Comparison of ENCODE assay signal across 9 mouse cellular contexts in genomic region chr12:71748731-71749130, GRCm38 (mm10).
DNase-seq lines count a peak whose midpoint lies in the region; ATAC-seq and TF ChIP-seq lines count a peak whose summit lies in the region.
"Had no signal": no experiment of that assay in that cellular context is flagged by ENCODE, and none has a peak within 500 bp of the region (broad histone marks: within the 10 kb centered on the region; RNA-seq: fewer than 3 reads in every experiment).

No protein-coding gene starts in this region.

- H3K36me3 ChIP-seq in neural tube, embryonic 13.5 days = no peaks in the 10 kb centered on the region
- H3K36me3 ChIP-seq in embryonic facial prominence, embryonic 13.5 days = no peaks in the 10 kb centered on the region
- no peaks in the 10 kb centered on the region for H3K36me3 ChIP-seq in heart, embryonic 11.5 days (ENCODE audit: control insufficient read depth, insufficient read depth, low read length)
- no peaks in the 10 kb centered on the region for H3K36me3 ChIP-seq in lung, embryonic 14.5 days (ENCODE audit: insufficient read depth)
- H3K36me3 ChIP-seq in stomach, embryonic 15.5 days = no peaks in the 10 kb centered on the region
- H3K36me3 ChIP-seq: liver, embryonic 13.5 days had no signal

- no peak overlapping the region for H3K9ac ChIP-seq in neural tube, embryonic 13.5 days
- H3K9ac ChIP-seq in embryonic facial prominence, embryonic 13.5 days = no peak overlapping the region
- H3K9ac ChIP-seq in heart, embryonic 11.5 days (ENCODE audit: low read depth, low read length) = no peak overlapping the region
- H3K9ac ChIP-seq in lung, embryonic 14.5 days = no peak overlapping the region
- H3K9ac ChIP-seq in stomach, embryonic 15.5 days = no peak overlapping the region
- H3K9ac ChIP-seq: liver, embryonic 13.5 days had no signal

- H3K27me3 ChIP-seq in neural tube, embryonic 13.5 days = no peaks in the 10 kb centered on the region
- H3K27me3 ChIP-seq in embryonic facial prominence, embryonic 13.5 days = no peaks in the 10 kb centered on the region
- no peaks in the 10 kb centered on the region for H3K27me3 ChIP-seq in heart, embryonic 11.5 days (ENCODE audit: control insufficient read depth, insufficient read depth, low read length)
- no peaks in the 10 kb centered on the region for H3K27me3 ChIP-seq in lung, embryonic 14.5 days (ENCODE audit: insufficient read depth, low read length)
- H3K27me3 ChIP-seq in stomach, embryonic 15.5 days (replicated peaks) = no peaks in the 10 kb centered on the region
- H3K27me3 ChIP-seq: liver, embryonic 13.5 days had no signal

- 73% methylated on average over 4 of the region's 4 CpGs for WGBS in neural tube, embryonic 13.5 days
- 8% methylated on average over 4 of the region's 4 CpGs for WGBS in embryonic facial prominence, embryonic 13.5 days
- WGBS in heart, embryonic 11.5 days (ENCODE audit: insufficient replicate concordance) = 24% methylated on average over 4 of the region's 4 CpGs
- WGBS in lung, embryonic 14.5 days = 24% methylated on average over 4 of the region's 4 CpGs
- 32% methylated on average over 4 of the region's 4 CpGs for WGBS in stomach, embryonic 15.5 days

- H3K27ac ChIP-seq in neural tube, embryonic 13.5 days (replicated peaks) = 0 out of 2 replicates have a peak overlapping the region, but pooled peaks have one; percentile 6
- H3K27ac ChIP-seq in embryonic facial prominence, embryonic 13.5 days = peak overlapping the region; percentile 86
- peak overlapping the region; percentile 6; the same call in 1 of the 2 replicates for H3K27ac ChIP-seq in heart, embryonic 11.5 days (ENCODE audit: low read depth, low read length)
- H3K27ac ChIP-seq in lung, embryonic 14.5 days (ENCODE audit: low read depth) = peak overlapping the region; percentile 84
- peak overlapping the region; percentile 93 for H3K27ac ChIP-seq in stomach, embryonic 15.5 days
- H3K27ac ChIP-seq: liver, embryonic 13.5 days had no signal

- peaks cover 16% of the 10 kb centered on the region for H3K4me1 ChIP-seq in neural tube, embryonic 13.5 days (replicated peaks)
- H3K4me1 ChIP-seq in embryonic facial prominence, embryonic 13.5 days = peaks cover 56% of the 10 kb centered on the region
- peaks cover 15% of the 10 kb centered on the region for H3K4me1 ChIP-seq in heart, embryonic 11.5 days (ENCODE audit: control insufficient read depth, insufficient read depth, low read length)
- H3K4me1 ChIP-seq in lung, embryonic 14.5 days (ENCODE audit: insufficient read depth) = peaks cover 14% of the 10 kb centered on the region
- H3K4me1 ChIP-seq in stomach, embryonic 15.5 days = peaks cover 8% of the 10 kb centered on the region; the same call in 1 of the 2 replicates
- H3K4me1 ChIP-seq: liver, embryonic 13.5 days had no signal

- H3K4me2 ChIP-seq in neural tube, embryonic 13.5 days = no peak overlapping the region
- peak overlapping the region; percentile 49 for H3K4me2 ChIP-seq in embryonic facial prominence, embryonic 13.5 days
- 0 out of 2 replicates have a peak overlapping the region, but pooled peaks have one; percentile 3 for H3K4me2 ChIP-seq in heart, embryonic 11.5 days
- H3K4me2 ChIP-seq in lung, embryonic 14.5 days = peak overlapping the region; percentile 29
- 0 out of 2 replicates have a peak overlapping the region, but pooled peaks have one; percentile 29 for H3K4me2 ChIP-seq in stomach, embryonic 15.5 days
- H3K4me2 ChIP-seq: liver, embryonic 13.5 days had no signal

- H3K4me3 ChIP-seq in neural tube, embryonic 13.5 days = no peak overlapping the region
- H3K4me3 ChIP-seq in embryonic facial prominence, embryonic 13.5 days = no peak overlapping the region
- H3K4me3 ChIP-seq in heart, embryonic 11.5 days (ENCODE audit: low read depth, low read length) = no peak overlapping the region
- no peak overlapping the region for H3K4me3 ChIP-seq in lung, embryonic 14.5 days (ENCODE audit: low read depth, low read length)
- H3K4me3 ChIP-seq in stomach, embryonic 15.5 days (replicated peaks) = no peak overlapping the region
- H3K4me3 ChIP-seq: liver, embryonic 13.5 days had no signal

- no peaks in the 10 kb centered on the region for H3K9me3 ChIP-seq in neural tube, embryonic 13.5 days
- no peaks in the 10 kb centered on the region for H3K9me3 ChIP-seq in embryonic facial prominence, embryonic 13.5 days
- no peaks in the 10 kb centered on the region for H3K9me3 ChIP-seq in heart, embryonic 11.5 days (replicated peaks; ENCODE audit: control insufficient read depth, low read length)
- no peaks in the 10 kb centered on the region for H3K9me3 ChIP-seq in lung, embryonic 14.5 days (ENCODE audit: low read depth, low read length)
- no peaks in the 10 kb centered on the region for H3K9me3 ChIP-seq in stomach, embryonic 15.5 days
- H3K9me3 ChIP-seq: liver, embryonic 13.5 days had no signal

- no peak for TF ChIP-seq CTCF in lung, embryonic 14.5 days (IDR thresholded peaks at IDR 0.05; ENCODE audit: low read depth)

- no peak for ATAC-seq in neural tube, embryonic 13.5 days (ENCODE audit: low read depth)
- peak; percentile 76 for ATAC-seq in embryonic facial prominence, embryonic 13.5 days (ENCODE audit: insufficient number of reproducible peaks, insufficient read depth, low FRiP score, low TSS enrichment, low read depth)
- no peak for ATAC-seq in heart, embryonic 11.5 days (replicated peaks; ENCODE audit: insufficient number of reproducible peaks, low FRiP score, low TSS enrichment)
- ATAC-seq in lung, embryonic 14.5 days (ENCODE audit: insufficient read depth) = peak; percentile 88
- peak; percentile 72 for ATAC-seq in stomach, embryonic 15.5 days (ENCODE audit: insufficient read depth, low FRiP score, low read depth)

- no peak for DNase-seq in neural tube, embryonic 10.5 days (ENCODE audit: extremely low spot score, low spot score)
- peak; percentile 75 for DNase-seq in kidney, postnatal 14 days
- DNase-seq in lung, embryonic 14.5 days = peak; percentile 87
- no peak for DNase-seq in spleen, adult 12 weeks (ENCODE audit: low spot score)
- DNase-seq: liver, embryonic 13.5 days had no signal

Comparison
In these comparisons a context has a peak if more than half of its experiments do, and no peak if none do; other contexts are left out.
1. ATAC-seq: peak in embryonic facial prominence, embryonic 13.5 days (single experiment), lung, embryonic 14.5 days (single experiment) and stomach, embryonic 15.5 days (single experiment); none in neural tube, embryonic 13.5 days (single experiment) and heart, embryonic 11.5 days (single experiment).
2. H3K27ac ChIP-seq: peak in every context shown above with its lines; median percentile 93 in stomach, embryonic 15.5 days; 86 in embryonic facial prominence, embryonic 13.5 days; 84 in lung, embryonic 14.5 days; 6 in neural tube, embryonic 13.5 days; 6 in heart, embryonic 11.5 days.
3. DNase-seq: peak in kidney, postnatal 14 days (single experiment) and lung, embryonic 14.5 days (single experiment); none in neural tube, embryonic 10.5 days (single experiment) and spleen, adult 12 weeks (single experiment).